Mouse (Mus musculus): ENCODE measurements around the gene Olfr1418. TPM values are rescaled to one million over a fixed set of nuclear protein-coding genes. Genes with fewer than 3 reads are reported as not detected.

Olfr1418 gene
- total and polyA plus RNA-seq, 3 experiments: 0.11 TPM; not detected in 2

GRCm38 (mm10) chr19:11807251-11807650 is 53.6 kb downstream of the Olfr1418 start:
- ATAC-seq (ENCODE audit: extremely low read depth, insufficient number of reproducible peaks, low FRiP score, poor library complexity, severe bottlenecking): peak; percentile 60
- TF ChIP-seq POLR2AphosphoS5 (IDR thresholded peaks at IDR 0.05; ENCODE audit: insufficient replicate concordance, low read depth, low read length) (no peak), TAL1 (conservative IDR thresholded peaks at IDR 0.05; ENCODE audit: low read depth, low read length) (no peak), CTCF (IDR thresholded peaks at IDR 0.05; ENCODE audit: low read depth, low read length) (no peak), GATA1 (IDR thresholded peaks at IDR 0.05; ENCODE audit: borderline replicate concordance, low read length) (no peak), GATA2 (IDR thresholded peaks at IDR 0.05; ENCODE audit: borderline replicate concordance, low read depth, low read length) (no peak)
- H3K36me3 ChIP-seq (replicated peaks): no peaks in the 10 kb centered on the region
- H3K9me3 ChIP-seq (replicated peaks): no peaks in the 10 kb centered on the region
- H3K4me3 ChIP-seq (ENCODE audit: low read depth, low read length): no peak overlapping the region
- peaks cover 4% of the 10 kb centered on the region; the same call in 1 of the 2 replicates for H3K4me1 ChIP-seq (ENCODE audit: insufficient read depth, low read depth, low read length)
- DNase-seq (ENCODE audit: low spot score): no peak
- H3K27me3 ChIP-seq (ENCODE audit: insufficient read depth, low read length): peaks cover 16% of the 10 kb centered on the region

GRCm38 (mm10) chr19:11804423-11804822 is 56.4 kb downstream of the Olfr1418 start:
- DNase-seq (ENCODE audit: low spot score): no peak
- Histone ChIP-seq H3K36me3 (replicated peaks) (no peaks in the 10 kb centered on the region), H3K4me3 (ENCODE audit: low read depth, low read length) (no peak overlapping the region), H3K27me3 (ENCODE audit: insufficient read depth, low read length) (peaks cover 10% of the 10 kb centered on the region), H3K9me3 (replicated peaks) (peaks cover 3% of the 10 kb centered on the region), H3K4me1 (ENCODE audit: insufficient read depth, low read depth, low read length) (peaks cover 4% of the 10 kb centered on the region; the same call in 1 of the 2 replicates)
- ATAC-seq (ENCODE audit: extremely low read depth, insufficient number of reproducible peaks, low FRiP score, poor library complexity, severe bottlenecking): no peak
- no peak for TF ChIP-seq TAL1 (conservative IDR thresholded peaks at IDR 0.05; ENCODE audit: low read depth, low read length)
- TF ChIP-seq GATA1 (IDR thresholded peaks at IDR 0.05; ENCODE audit: borderline replicate concordance, low read length): no peak
- no peak for TF ChIP-seq GATA2 (IDR thresholded peaks at IDR 0.05; ENCODE audit: borderline replicate concordance, low read depth, low read length)
- no peak for TF ChIP-seq CTCF (IDR thresholded peaks at IDR 0.05; ENCODE audit: low read depth, low read length)
- no peak for TF ChIP-seq POLR2AphosphoS5 (IDR thresholded peaks at IDR 0.05; ENCODE audit: insufficient replicate concordance, low read depth, low read length)

Other genes starting within 250 kb of the Olfr1418 start
- gene Ms4a2, start 237.3 kb downstream of the Olfr1418 start, total RNA-seq (2014; fragmentation: Nextera tagmentation): 1.3 and 1.4 TPM in 2 replicates
- gene Ms4a2, start 237.3 kb downstream of the Olfr1418 start, total RNA-seq (2017): 19.1 and 20.6 TPM in 2 replicates
- gene Ms4a2, start 237.3 kb downstream of the Olfr1418 start, polyA plus RNA-seq (2012): 0.03 TPM in 1 of 2 replicates, not detected in the other
- not detected in 2 replicates for gene Ms4a3, start 220.2 kb downstream of the Olfr1418 start, total RNA-seq (2014; fragmentation: Nextera tagmentation)
- gene Ms4a3, start 220.2 kb downstream of the Olfr1418 start, total RNA-seq (2017): 0.35 TPM in 1 of 2 replicates, not detected in the other
- not detected in 2 replicates for gene Ms4a3, start 220.2 kb downstream of the Olfr1418 start, polyA plus RNA-seq (2012)
- gene Oosp2, start 200.5 kb downstream of the Olfr1418 start, total RNA-seq (2014; fragmentation: Nextera tagmentation): not detected in 2 replicates
- gene Oosp2, start 200.5 kb downstream of the Olfr1418 start, total RNA-seq (2017): not detected in 2 replicates
- not detected in 2 replicates for gene Oosp2, start 200.5 kb downstream of the Olfr1418 start, polyA plus RNA-seq (2012)
- gene Oosp1, start 169.9 kb downstream of the Olfr1418 start, total RNA-seq (2014; fragmentation: Nextera tagmentation): not detected in 2 replicates
- 0.11 TPM in 1 of 2 replicates, not detected in the other for gene Oosp1, start 169.9 kb downstream of the Olfr1418 start, total RNA-seq (2017)
- not detected in 2 replicates for gene Oosp1, start 169.9 kb downstream of the Olfr1418 start, polyA plus RNA-seq (2012)
- not detected in 2 replicates for gene Oosp3, start 164.0 kb downstream of the Olfr1418 start, total RNA-seq (2014; fragmentation: Nextera tagmentation)
- gene Oosp3, start 164.0 kb downstream of the Olfr1418 start, total RNA-seq (2017): not detected in 2 replicates
- not detected in 2 replicates for gene Oosp3, start 164.0 kb downstream of the Olfr1418 start, polyA plus RNA-seq (2012)
- not detected in 2 replicates for gene Gif, start 113.5 kb downstream of the Olfr1418 start, total RNA-seq (2014; fragmentation: Nextera tagmentation)
- gene Gif, start 113.5 kb downstream of the Olfr1418 start, total RNA-seq (2017): 0.06 TPM in 1 of 2 replicates, not detected in the other
- gene Gif, start 113.5 kb downstream of the Olfr1418 start, polyA plus RNA-seq (2012): not detected in 2 replicates
- 42.2 and 53.1 TPM in 2 replicates for gene Mrpl16, start 90.7 kb downstream of the Olfr1418 start, total RNA-seq (2014; fragmentation: Nextera tagmentation)
- gene Mrpl16, start 90.7 kb downstream of the Olfr1418 start, total RNA-seq (2017): 68.5 and 91.4 TPM in 2 replicates
- gene Mrpl16, start 90.7 kb downstream of the Olfr1418 start, polyA plus RNA-seq (2012): 10.1 and 27.1 TPM in 2 replicates
- gene Stx3, start 41.7 kb downstream of the Olfr1418 start, total RNA-seq (2014; fragmentation: Nextera tagmentation): not detected in 2 replicates
- 1.3 and 1.9 TPM in 2 replicates for gene Stx3, start 41.7 kb downstream of the Olfr1418 start, total RNA-seq (2017)
- gene Stx3, start 41.7 kb downstream of the Olfr1418 start, polyA plus RNA-seq (2012): not detected in 2 replicates
- not detected in 2 replicates for gene Olfr1417, start 21.8 kb downstream of the Olfr1418 start, total RNA-seq (2014; fragmentation: Nextera tagmentation)
- 0.05 and 0.29 TPM in 2 replicates for gene Olfr1417, start 21.8 kb downstream of the Olfr1418 start, total RNA-seq (2017)
- not detected in 2 replicates for gene Olfr1417, start 21.8 kb downstream of the Olfr1418 start, polyA plus RNA-seq (2012)
- gene Olfr1419, start 14.0 kb upstream of the Olfr1418 start, total RNA-seq (2014; fragmentation: Nextera tagmentation): not detected in 2 replicates
- gene Olfr1419, start 14.0 kb upstream of the Olfr1418 start, total RNA-seq (2017): 0.22 TPM in 1 of 2 replicates, not detected in the other
- gene Olfr1419, start 14.0 kb upstream of the Olfr1418 start, polyA plus RNA-seq (2012): not detected in 2 replicates
- not detected in 2 replicates for gene Olfr1420, start 25.5 kb upstream of the Olfr1418 start, total RNA-seq (2014; fragmentation: Nextera tagmentation)
- 0.17 and 0.38 TPM in 2 replicates for gene Olfr1420, start 25.5 kb upstream of the Olfr1418 start, total RNA-seq (2017)
- not detected in 2 replicates for gene Olfr1420, start 25.5 kb upstream of the Olfr1418 start, polyA plus RNA-seq (2012)
- gene Patl1, start 51.3 kb upstream of the Olfr1418 start, total RNA-seq (2014; fragmentation: Nextera tagmentation): 59.4 and 65.8 TPM in 2 replicates
- 19.0 and 20.4 TPM in 2 replicates for gene Patl1, start 51.3 kb upstream of the Olfr1418 start, total RNA-seq (2017)
- 15.8 and 17.7 TPM in 2 replicates for gene Patl1, start 51.3 kb upstream of the Olfr1418 start, polyA plus RNA-seq (2012)
- gene Osbp, start 104.9 kb upstream of the Olfr1418 start, total RNA-seq (2014; fragmentation: Nextera tagmentation): 44.8 and 50.4 TPM in 2 replicates
- gene Osbp, start 104.9 kb upstream of the Olfr1418 start, total RNA-seq (2017): 28.9 and 32.1 TPM in 2 replicates
- gene Osbp, start 104.9 kb upstream of the Olfr1418 start, polyA plus RNA-seq (2012): 10.2 and 12.2 TPM in 2 replicates
- gene Olfr1423, start 180.3 kb upstream of the Olfr1418 start, total RNA-seq (2014; fragmentation: Nextera tagmentation): not detected in 2 replicates
- 0.05 and 0.12 TPM in 2 replicates for gene Olfr1423, start 180.3 kb upstream of the Olfr1418 start, total RNA-seq (2017)
- not detected in 2 replicates for gene Olfr1423, start 180.3 kb upstream of the Olfr1418 start, polyA plus RNA-seq (2012)
- gene Olfr1424, start 201.6 kb upstream of the Olfr1418 start, total RNA-seq (2014; fragmentation: Nextera tagmentation): not detected in 2 replicates
- gene Olfr1424, start 201.6 kb upstream of the Olfr1418 start, total RNA-seq (2017): not detected in 2 replicates
- not detected in 2 replicates for gene Olfr1424, start 201.6 kb upstream of the Olfr1418 start, polyA plus RNA-seq (2012)
- not detected in 2 replicates for gene Olfr1425, start 216.7 kb upstream of the Olfr1418 start, total RNA-seq (2014; fragmentation: Nextera tagmentation)
- gene Olfr1425, start 216.7 kb upstream of the Olfr1418 start, total RNA-seq (2017): 0.17 and 0.44 TPM in 2 replicates
- not detected in 2 replicates for gene Olfr1425, start 216.7 kb upstream of the Olfr1418 start, polyA plus RNA-seq (2012)
- gene Olfr1426, start 230.9 kb upstream of the Olfr1418 start, total RNA-seq (2014; fragmentation: Nextera tagmentation): not detected in 2 replicates
- 0.11 and 0.12 TPM in 2 replicates for gene Olfr1426, start 230.9 kb upstream of the Olfr1418 start, total RNA-seq (2017)
- gene Olfr1426, start 230.9 kb upstream of the Olfr1418 start, polyA plus RNA-seq (2012): not detected in 2 replicates
- gene Olfr1427, start 242.3 kb upstream of the Olfr1418 start, total RNA-seq (2014; fragmentation: Nextera tagmentation): not detected in 2 replicates
- 0.05 TPM in 1 of 2 replicates, not detected in the other for gene Olfr1427, start 242.3 kb upstream of the Olfr1418 start, total RNA-seq (2017)
- not detected in 2 replicates for gene Olfr1427, start 242.3 kb upstream of the Olfr1418 start, polyA plus RNA-seq (2012)

Measured in G1E (cell line).